Mouse (Mus musculus) urinary bladder, postnatal 10 days (tissue): Measurements from ENCODE around the gene Prkce.

ENCODE experiments used
- DNase-seq: peaks from one replicate; pipeline ENCODE4 v3.0.0; 2022; ENCODE audit warnings: low spot score

The Prkce gene

DNA sequence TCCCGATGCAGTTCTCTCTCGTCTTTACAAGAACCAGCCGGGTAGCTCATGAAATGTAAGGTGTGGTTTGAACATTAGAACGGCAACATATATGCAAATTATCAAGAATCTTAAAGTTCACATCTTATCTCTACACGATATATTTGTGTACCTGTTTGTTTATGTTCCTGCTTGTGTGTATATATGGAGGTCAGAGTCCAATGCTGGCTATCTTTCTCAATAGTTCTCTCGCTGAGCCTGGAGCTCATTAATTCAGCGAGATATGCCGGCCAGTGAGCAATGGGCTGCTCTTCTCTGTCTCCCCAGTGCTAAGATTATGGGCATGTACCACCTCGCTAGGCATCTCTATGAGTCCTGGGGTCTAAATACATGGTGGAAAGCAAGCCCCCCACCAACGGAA lies 356.3 kb downstream of the Prkce start:
- no peak for DNase-seq

DNA sequence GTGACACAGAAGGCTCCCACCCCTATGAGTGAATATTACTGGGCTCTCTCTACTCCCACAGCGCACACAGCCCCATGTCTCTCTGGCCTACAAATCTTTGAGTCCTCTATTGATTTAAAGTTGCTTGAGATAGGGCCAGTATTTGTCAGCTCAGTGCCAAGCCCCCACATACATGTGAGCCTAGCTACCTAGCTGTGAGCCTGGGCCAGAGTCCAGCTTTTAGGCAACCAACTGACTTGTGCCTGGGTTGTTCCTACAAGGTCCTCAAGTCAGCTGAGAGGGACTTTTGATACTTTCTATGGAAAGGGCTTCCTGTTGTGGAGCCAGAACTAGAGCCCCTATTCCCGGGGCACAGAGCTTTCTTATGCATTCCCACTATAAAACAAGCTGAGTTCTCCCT lies 357.5 kb downstream of the Prkce start:
- no peak for DNase-seq

DNA sequence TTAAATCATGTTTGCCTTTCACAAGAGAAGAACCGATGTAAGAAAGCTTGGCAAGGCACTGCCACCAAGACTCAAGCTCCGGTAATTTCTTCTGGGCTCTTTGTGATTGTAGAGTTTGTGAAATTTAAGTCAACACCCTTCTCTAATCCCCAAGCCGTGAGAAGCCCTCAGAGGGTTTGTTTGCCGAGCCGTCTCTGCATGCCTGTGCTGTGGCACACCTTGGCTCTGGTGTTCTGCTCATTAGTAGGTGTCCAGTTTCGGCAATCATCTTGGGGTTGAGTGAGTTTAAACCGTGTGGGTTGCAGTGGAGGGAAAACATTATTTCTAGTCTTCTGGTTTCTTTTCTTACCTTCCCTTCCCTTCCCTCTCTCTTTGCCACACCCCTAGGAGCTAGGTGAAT lies 358.4 kb downstream of the Prkce start:
- DNase-seq: no peak

DNA sequence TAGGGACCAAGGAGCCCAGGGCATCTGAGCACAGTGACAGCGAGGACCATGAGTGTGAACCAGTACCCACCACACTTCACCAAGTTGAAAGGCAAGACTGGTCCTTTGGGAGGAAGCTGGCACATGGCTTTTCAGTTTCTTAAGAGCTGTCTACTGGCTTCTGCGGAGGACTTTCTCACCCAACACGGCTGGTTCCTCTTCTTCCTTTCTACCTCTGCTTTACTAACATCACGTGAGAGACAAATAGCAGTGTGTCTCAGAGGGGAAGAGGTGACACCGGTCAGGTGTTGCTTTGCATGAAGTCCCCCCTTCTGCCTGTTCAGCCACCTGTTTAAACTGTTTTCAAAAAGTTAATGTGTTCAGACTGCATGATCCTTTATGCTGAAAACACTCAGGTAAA lies 359.7 kb downstream of the Prkce start:
- no peak for DNase-seq

DNA sequence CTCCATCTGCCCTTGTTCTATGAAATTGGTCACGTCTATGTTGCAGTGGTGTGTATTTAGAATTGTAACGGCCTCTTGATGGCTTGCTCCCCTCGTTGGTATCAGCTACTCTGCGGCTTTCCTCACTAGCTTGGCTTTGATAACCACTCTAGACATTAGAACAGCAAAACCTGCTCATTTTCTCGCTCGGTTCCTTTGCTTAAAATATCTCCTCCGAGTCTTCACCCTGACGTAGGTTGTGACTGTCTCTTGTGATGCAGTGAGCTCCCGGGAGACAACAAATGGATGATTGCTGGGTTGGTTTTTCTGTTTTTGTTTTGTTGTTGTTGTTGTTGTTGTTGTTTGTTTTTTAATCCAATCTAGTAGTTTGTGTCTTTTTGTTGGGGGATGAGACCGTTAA lies 361.4 kb downstream of the Prkce start:
- DNase-seq: no peak

DNA sequence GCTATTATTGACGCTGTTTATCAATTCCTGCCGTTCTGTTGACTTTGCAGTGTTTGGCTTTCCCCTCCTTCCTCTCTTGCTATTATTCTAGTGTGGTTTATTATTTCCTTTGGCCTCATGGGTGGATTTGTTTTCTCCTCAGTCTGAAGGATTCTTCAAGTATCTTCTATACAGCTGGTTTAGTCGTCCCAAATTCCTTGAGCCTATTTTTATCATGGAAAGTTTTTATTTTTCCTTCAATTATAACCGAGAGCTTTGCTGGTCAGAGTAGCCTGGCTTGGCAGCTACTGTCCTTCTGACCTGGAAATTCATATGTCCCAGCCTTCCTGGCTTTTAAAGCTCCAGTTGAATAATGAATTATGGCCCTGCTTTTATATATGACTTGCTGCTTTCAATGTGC lies 361.8 kb downstream of the Prkce start:
- DNase-seq: no peak

DNA sequence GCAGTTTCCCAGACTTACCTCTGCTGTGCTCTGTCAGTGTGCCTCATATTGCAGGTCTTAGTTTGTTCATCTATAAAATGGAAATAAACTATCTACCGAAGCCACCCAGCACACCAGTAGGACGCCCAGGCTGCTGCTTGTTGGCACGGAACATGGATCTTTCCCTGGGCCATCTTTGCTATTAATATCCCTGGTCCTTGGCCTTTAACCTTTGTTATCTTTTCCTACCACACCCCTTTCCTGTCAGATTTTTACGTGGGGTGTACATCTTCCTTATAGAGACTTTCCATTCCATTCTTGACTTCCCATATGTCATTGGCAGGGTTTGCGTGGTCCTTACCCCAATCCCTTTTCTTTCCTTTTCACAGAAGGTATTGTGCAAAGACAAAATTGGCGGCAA lies 363.6 kb downstream of the Prkce start:
- DNase-seq: no peak

DNA sequence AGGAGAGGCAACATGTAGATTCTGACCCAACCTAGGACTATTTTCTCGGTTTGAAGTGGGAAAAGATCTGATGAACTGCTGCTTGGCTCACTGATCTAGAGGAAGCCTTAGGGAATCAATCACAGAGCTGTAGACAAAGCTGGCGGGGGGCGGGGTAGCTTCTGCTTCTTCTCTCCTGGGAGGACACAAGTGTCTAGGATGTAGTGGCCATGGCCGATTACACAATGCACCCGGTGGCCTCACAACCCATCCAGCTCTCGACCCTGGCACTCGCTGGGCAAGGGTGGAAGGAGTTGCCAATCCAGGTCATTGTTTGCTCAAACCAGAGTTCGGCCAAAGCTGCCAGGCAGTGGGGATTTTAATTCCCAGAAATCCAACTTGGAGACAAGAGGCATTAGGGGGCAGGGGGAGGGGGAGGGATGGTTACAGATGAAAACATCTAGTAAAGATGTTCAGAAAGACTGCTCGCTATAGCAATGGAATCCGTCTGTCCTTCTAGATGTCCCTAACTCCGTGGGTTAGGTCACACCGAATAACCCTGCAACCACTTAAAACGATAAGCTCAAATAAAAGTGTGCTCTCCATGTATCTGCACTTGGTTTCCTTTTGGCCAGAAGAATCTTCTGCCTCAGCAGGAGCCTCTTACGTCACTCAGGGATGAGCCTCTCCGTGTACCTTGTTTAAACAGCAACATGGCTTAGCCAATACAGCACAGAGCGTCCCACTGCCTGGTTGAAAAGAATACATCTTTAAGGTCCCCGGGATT lies 365.4 kb downstream of the Prkce start:
- DNase-seq: no peak

DNA sequence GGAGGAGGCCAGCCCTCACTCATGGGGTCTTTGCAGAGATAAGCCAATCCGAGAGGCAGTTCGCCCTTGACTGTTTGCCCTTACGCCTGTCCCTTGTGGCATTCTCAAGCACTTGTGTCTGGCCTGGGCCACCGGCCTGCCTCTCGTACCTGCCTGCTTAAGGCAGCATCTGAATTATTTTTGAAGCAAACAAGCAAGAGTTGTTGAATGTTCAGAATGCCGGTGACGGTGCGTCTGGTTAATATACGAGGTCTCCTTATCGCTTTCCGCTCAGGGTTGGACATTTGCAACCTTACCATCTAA lies 365.9 kb downstream of the Prkce start:
- no peak for DNase-seq

DNA sequence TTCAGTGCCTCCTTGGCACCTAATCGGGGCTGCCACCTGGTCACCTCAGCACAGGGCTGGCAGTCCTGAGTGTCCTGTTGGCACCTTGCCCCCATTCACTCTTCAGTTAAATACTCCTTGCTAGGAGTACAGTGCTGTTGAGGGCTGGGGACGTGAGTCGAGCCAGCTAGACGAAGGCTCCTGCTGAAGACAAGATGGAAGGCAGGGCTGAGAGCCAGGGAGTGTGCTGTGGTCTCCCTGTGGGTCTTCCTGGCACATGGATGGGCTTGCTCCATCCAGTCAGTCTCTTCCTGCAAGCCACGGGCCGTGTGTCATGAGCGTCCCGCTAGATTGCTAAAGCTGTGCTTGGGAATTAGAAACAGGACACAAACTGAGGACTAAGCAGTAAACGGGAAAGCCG lies 367.5 kb downstream of the Prkce start:
- DNase-seq: no peak

DNA sequence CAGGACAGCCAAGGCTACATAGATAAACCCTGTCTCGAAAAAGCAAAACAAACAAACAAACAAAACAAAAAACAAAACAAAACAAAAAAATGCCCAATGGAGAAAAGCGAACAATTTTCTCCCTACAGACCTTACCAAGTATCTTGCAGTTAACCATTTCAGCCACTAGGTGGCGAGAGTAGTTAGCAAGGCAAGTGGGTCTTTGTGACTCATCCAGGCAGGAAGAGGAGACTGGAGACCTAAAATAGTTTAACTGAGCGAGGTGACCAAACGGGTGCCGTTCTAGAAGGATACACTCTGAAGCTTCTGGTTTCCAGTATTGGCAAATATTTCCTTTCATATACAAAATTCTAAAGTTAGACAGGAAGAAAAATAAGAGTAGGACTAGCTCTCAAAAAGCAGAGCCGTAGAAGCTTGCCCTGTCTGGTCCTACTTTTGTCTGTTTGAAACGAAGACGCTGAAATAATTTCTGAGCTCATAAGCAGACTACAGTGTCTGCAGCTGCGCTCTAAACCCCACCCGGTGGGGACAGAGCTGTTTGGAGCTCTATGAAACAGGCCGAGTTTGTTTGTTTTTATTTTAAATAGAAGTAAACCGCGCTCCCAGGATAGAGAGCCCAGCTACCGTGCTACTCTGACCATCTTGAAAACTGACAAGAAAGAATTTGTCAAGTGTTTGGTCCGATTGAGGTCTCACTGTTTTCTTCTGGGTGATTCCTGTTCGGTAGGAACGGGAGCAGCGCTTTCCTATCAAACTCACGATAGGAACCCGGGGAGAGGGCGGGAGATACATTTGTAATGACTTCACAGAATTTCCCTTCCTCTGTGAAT lies 368.5 kb downstream of the Prkce start:
- no peak for DNase-seq

DNA sequence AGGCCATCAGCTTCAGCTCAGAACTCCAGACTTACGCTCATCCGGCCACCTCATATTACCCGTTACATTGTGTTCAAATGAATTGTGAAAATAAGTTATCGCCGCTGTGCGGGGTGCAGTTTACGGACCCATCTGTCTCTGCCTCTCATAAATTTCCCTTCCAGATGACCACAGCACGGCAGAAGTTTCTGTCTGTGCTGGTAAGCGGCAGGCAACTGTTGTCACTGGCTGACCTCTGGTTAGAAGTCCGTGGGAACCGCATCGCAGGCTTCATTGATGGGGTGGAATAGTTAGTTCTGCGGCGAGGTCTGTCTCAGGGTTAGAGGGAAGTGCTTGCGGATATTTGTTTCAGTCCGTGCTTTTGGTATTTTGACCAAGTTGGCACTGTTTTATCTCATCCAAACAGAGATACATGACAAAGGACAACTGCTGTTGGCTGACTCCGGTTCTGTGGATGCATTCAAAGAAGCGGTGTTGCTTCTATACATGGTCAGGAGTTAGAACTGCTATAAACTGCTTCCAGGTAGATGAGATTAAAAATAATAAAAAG lies 372.4 kb downstream of the Prkce start:
- DNase-seq: no peak

DNA sequence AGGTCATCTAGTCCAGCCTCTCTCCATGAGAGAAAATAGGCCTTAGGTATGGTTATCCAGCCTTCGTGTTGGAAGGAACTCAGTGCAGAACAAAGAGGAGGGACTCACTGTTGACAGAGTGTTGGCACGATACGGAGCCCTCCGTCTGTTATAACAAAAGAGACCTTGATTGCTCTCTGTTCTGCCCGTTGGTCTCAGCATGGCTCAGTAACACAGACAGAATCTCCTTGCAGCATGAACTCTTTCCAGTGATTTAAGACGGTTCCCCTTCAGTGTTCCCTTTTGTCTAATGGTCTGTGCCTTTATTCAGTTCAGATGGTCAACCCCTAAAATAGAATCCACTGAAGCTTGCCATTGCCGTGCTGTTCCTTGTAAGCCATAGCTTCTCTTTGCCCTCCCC lies 378.9 kb downstream of the Prkce start:
- DNase-seq: no peak

DNA sequence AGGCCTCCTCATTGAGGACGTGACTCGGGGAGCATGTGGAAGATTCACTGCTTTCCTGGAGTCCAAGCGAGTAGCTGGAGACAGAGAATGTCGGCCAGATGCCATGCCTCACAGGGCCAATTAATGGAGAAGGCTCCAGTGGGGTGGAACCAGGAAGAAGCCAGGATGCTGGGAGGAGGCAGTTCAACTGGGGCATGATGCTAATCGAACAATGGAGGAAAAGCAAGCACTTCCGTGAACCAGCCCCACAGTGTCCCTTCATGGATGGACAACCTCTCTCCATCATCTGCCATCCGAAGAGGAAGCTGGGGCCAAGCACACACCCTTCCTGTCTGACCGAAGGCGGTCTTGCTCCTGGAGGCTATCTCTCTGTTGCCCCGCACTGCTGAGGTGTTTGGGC lies 381.5 kb downstream of the Prkce start:
- no peak for DNase-seq

DNA sequence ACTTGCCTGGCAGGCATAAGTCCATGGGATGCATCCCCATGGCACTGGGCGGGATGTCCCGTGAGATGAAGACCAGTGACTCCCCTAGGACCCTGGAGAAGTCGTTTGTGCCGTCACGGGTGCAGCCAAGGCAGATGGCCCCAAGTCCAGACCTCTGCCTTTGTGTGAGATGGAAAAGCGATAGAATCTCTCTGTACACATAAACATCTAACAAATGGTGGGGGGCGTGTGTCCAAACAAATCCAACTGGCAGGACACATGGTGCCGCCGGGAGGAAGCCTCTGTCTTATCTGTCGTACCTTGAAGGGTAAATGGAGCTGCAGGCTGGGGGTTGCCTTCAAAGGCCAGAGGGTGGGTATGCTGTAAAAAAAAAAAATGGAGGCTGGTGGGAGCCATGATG lies 384.0 kb downstream of the Prkce start:
- DNase-seq: no peak

DNA sequence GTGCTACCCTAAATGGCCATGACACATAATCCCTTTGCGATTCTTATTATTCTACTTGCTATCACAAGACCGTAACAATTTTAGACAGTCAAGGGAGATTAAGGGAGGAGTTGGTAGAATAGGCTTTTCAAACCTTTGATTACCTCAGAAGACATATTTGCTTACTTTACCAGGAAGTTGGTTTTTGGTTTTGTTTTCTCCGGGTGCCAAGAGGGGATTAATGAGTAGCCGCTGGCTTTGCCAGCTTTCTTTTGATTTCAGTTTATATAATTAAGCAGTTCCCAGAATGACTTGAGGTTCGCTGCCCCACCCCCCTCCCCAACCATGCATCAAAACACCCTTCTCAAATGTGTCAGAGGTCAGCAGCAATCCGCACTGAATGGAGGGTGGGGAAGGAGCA lies 384.4 kb downstream of the Prkce start:
- DNase-seq: no peak

DNA sequence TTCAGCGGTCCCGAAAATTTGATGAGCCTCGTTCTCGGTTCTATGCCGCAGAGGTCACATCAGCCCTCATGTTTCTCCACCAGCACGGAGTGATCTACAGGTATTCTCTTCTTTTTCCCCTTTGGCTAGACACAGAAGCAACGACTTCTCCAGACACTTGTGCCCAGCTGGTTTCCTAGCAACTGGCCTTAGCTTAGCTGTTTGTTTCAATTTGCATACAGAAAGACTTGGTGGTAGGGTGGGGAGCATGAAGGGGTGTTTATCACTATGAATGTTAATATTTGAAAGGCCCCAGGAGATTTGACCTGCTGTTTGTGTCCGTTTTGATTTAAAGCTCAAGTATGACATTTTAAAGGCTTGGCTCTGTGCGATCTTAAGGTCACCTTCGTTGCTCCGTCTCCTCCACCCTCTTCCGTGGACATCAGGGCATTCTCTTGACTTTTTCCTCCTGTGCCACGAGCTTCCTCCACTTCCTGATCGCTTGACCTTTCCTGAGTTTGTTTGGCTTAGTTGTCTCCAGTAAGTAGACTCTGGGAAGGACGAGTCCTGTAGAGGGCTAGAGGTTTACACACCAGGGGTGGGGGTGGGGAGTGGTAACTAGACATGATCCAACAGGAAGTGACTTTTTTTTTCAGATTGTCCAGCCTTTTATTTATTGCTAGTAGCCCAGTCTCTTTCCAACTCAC lies 391.8 kb downstream of the Prkce start:
- no peak for DNase-seq

DNA sequence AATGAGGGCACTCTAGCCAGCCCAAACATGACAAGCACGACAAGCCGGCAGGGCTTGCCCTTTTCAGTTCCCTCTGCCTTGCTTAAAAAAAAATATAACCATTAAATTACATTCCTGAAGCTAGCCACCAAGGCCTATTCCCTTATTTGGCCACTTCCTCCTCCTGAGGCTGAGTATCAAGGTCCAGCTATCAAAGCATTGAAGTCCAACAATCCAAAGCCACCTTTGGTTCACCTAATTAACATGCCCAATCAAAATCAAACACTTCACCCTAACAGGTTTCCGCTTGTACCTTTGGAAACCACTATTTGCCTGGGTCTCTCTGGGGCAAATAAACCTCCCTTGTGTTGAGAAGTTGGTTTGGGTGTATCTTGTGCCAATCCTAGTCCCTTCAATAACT lies 392.9 kb downstream of the Prkce start:
- no peak for DNase-seq

DNA sequence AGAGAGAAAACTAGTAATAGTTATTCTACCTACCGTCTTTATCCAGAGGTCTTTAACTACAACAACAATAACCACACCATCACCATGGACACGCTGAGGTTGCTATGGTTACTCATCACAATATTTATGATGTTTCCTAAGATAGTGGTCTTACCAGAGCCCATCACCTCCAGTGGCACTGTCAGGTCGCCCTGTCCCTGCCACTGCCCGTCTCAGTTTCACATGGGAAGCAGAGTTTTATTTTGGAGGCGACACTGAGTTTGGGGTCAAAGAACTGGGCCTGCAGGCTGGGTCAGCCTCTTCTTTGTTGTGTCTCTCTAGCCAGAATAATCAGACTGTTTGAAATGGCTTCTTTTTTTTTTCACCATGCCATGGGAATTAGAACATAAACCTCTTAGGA lies 402.9 kb downstream of the Prkce start:
- no peak for DNase-seq

DNA sequence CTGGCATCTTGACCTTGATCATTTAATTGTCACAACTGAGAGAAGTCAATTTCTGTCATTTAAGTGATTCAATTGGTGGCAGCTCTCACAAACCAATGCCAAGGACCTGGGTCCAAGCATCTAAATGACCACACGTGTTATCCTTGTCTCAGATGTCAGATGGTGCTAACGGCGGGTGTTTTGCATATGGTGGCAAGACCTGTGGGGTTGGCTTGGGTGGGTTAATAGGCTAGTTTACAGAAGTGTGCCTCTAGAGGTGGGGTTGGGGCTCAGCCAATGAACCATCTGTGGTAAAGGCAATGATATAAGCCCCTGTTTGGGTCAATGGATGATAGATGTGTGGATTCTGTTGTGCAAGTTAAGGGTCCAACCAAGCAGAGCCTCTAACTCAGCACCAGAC lies 403.7 kb downstream of the Prkce start:
- no peak for DNase-seq

DNA sequence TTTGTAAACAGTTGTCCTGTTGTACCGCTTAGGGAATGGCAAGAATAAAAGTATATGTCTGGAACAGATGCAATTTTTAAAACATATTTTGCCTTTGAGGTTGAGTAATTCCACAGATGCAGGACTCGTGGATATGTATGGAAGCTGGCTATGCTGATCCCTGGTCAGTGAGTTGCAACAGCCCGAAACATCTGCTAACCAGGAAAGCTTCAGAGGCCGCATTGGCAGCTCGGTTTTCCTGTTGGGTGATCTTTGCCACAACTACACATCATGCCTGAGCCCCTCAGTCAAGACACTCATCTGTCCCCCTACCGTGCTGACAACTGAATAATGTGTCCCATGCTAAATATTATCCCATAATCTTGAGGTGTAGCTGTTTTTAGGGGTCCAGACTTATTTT lies 404.6 kb downstream of the Prkce start:
- no peak for DNase-seq

DNA sequence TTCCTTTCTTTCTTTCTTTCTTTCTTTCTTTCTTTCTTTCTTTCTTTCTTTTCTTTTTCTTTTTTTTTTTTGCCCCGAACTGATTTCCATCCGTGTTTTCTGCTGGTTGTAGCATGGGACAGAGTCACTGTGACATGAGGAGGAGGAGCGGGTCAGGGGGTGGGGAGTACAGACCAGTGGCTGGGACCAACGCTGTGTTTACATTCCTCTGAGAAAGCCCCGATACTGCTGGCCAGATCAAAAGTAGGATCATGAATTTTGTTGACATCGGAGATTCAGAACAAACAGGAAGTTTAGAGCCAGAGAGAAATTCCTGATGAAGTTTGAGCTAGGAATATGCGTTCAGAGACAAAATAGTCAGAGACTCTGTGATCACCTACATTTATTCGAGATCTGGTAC lies 405.0 kb downstream of the Prkce start:
- DNase-seq: no peak

DNA sequence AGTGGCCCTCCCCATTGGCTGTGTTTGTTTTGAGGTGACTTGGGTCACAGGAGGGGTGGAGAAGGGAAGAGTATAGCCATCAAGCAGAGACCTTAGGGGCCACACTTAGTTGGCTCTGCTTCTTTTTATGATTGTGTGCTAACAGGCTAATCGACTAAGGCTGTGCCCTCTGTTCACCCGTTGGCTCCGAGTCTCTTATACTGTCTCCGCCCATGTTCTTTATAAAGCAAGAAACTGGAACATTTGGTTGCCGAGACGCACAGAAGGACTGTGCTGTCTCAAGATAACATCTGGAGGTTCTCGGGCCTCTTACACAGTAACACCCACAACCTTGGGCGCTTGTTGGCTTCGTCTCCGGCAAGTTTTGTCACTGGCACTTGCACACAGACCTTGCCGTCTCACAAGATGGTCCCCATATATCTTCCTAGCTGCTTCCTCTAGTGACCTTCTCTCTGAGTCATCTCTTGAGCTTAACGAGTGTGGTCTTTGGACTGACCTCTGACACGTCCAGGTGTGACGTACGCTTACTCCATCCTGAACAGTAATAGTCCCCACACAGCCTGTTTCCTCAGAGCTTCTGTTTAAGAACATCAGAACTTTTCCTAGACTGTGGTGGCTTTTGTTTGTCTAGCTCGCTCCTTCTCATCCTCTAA lies 406.1 kb downstream of the Prkce start:
- no peak for DNase-seq
